Mouse (Mus musculus) midbrain, embryonic 11.5 days (tissue): ENCODE data around the gene Nudt6. TPM values are rescaled to one million over a fixed set of nuclear protein-coding genes. Genes with fewer than 3 reads are reported as not detected.

Experiments used
- ATAC-seq: fragments of 200-750 bp; cut with Nextera tagmentation; 2 replicates; pipeline ENCODE4 v1.8.0; 2017; ENCODE audit warnings: moderate TSS enrichment, moderate library complexity; ENCODE audit not compliant: low FRiP score
- DNase-seq: peaks from one replicate; pipeline ENCODE4 v3.0.0; 2015; ENCODE audit warnings: low spot score; ENCODE audit errors: missing footprints
- H3K27ac ChIP-seq: fragments of 300-500 bp; sonication (generic); 2 replicates; pipeline ENCODE4 v1.5.1; 2014; ENCODE audit warnings: low read depth, low read length
- H3K27me3 ChIP-seq: fragments of 300-500 bp; sonication (generic); 2 replicates; pipeline ENCODE4 v1.6.1; 2014; ENCODE audit warnings: mild to moderate bottlenecking, low read length, moderate library complexity, mixed read lengths; ENCODE audit not compliant: control insufficient read depth, insufficient read depth
- H3K36me3 ChIP-seq: fragments of 300-500 bp; sonication (generic); 2 replicates; pipeline ENCODE4 v1.6.1; 2014; ENCODE audit warnings: mild to moderate bottlenecking, low read length, moderate library complexity, mixed read lengths; ENCODE audit not compliant: control insufficient read depth, insufficient read depth
- H3K4me1 ChIP-seq: fragments of 300-500 bp; sonication (generic); 2 replicates; pipeline ENCODE4 v1.6.1; 2014; ENCODE audit warnings: low read length; ENCODE audit not compliant: control insufficient read depth, insufficient read depth
- H3K4me2 ChIP-seq: fragments of 300-500 bp; sonication (generic); 2 replicates; pipeline ENCODE4 v1.6.1; 2014; ENCODE audit warnings: mild to moderate bottlenecking, moderate library complexity
- H3K4me3 ChIP-seq: fragments of 300-500 bp; sonication (generic); 2 replicates; pipeline ENCODE4 v1.5.1; 2014; ENCODE audit warnings: low read depth, low read length
- H3K9ac ChIP-seq: fragments of 300-500 bp; sonication (generic); 2 replicates; pipeline ENCODE4 v1.6.1; 2014; ENCODE audit warnings: low read length
- H3K9me3 ChIP-seq: fragments of 300-500 bp; sonication (generic); 2 replicates; pipeline ENCODE4 v1.6.1; 2016; ENCODE audit warnings: low read length; ENCODE audit not compliant: control insufficient read depth
- WGBS: fragments of 180-500 bp; shearing (Covaris S2); extraction: QIAGEN DNeasy Blood & Tissue Kit; methylation state at CpG from one replicate; pipeline ENCODE4 v1.1.7; 2014; 5-methylcytosine and 5-hydroxymethylcytosine counted together
- polyA plus RNA-seq: library from polyadenylated mRNA; unstranded; fragments of >200 nt; fragmentation: Nextera tagmentation; extraction: Ambion mirVana; gene quantifications from 2 replicates; pipeline ENCODE4 v1.2.1, GENCODE M21; 2014

The Nudt6 gene
- polyA plus RNA-seq: 3.3 and 3.5 TPM in 2 replicates

DNA sequence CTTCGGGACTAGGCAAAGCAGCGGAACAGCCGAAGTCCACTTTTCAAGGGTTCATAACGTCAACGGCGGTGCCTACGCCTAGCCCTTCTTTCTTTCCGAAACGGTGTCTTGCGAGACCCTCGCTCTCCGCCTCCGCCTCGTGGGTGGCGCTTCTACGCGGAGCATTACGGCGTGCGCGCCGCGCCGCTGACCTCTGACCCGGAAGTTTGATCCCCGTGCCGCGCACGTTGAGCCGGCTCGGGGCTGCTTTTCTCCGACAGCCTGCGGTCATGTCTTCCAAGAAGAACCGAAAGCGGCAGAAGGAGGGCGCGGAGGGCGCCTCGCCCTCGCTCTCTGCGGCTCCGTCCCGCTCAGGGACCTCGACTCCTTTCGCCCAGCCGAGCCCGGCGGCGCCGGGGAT lies at the start of gene Nudt6:
Nudt6 (minus strand) TSS at position 140 of the 400 bp plus-strand sequence.
- ATAC-seq (peak; percentile 87), DNase-seq (peak; percentile 100)
- Histone ChIP-seq H3K4me1 (peaks cover 14% of the 10 kb centered on the region), H3K9ac (peak within 1 kb of the TSS; percentile 71), H3K4me2 (peak within 1 kb of the TSS; percentile 89), H3K4me3 (peak within 1 kb of the TSS; percentile 83), H3K27ac (peak within 1 kb of the TSS; percentile 57), H3K27me3 (no peaks in the 10 kb centered on the region), H3K9me3 (no peaks in the 10 kb centered on the region), H3K36me3 (no peaks in the 10 kb centered on the region)
- under 1% methylated on average over 50 of the region's 50 CpGs for WGBS

DNA sequence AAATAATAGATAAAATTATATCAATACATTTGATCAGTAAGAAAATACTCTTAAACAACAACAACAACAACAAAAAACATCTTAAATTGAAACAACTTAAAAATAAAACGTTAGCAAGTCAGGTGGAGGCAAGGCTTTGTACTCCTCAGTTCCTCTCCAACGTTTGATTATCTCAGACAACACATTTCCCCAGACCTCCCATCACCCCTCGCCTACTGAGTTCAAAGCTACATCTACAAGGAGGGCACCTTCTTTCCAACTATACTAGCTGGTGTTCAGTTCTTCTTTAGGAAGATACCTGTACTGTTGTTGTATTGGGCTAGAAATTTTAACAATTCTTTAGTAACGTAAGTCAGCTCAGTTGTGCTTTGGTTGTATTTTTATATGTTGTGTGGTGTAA lies 49.3 kb upstream of the Nudt6 start:
- Histone ChIP-seq H3K9me3 (no peaks in the 10 kb centered on the region), H3K4me3 (no peak overlapping the region), H3K27me3 (no peaks in the 10 kb centered on the region), H3K36me3 (0 out of 2 replicates have a peak, but pooled peaks cover 3% of the 10 kb centered on the region), H3K4me1 (no peaks in the 10 kb centered on the region), H3K4me2 (no peak overlapping the region), H3K27ac (no peak overlapping the region), H3K9ac (no peak overlapping the region)
- DNase-seq (no peak), ATAC-seq (no peak)
- WGBS: 90% methylated on average over 4 of the region's 4 CpGs

DNA sequence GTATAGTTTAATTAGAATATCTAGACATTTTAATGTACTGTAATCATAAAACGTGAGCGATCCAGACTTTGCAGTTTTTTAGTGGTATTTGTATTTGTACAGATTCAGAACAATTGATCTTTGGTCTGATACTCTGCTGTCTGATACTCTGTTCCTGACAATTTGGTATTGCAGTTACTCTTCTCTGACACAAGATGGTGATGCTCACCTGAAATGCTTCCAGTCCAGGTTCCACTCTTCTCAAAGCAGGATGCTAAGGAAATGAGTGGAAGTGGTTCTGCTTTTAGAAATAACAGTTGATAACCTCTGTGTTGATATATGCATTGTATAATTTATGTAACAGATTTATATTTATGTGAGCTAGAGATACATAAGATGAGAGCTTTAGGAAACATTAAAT lies 48.2 kb upstream of the Nudt6 start:
- no peak for DNase-seq
- Histone ChIP-seq H3K27me3 (no peaks in the 10 kb centered on the region), H3K9me3 (no peaks in the 10 kb centered on the region), H3K4me3 (no peak overlapping the region), H3K27ac (no peak overlapping the region), H3K4me2 (no peak overlapping the region), H3K9ac (no peak overlapping the region), H3K4me1 (no peaks in the 10 kb centered on the region), H3K36me3 (0 out of 2 replicates have a peak, but pooled peaks cover 3% of the 10 kb centered on the region)
- no peak for ATAC-seq
- 90% methylated on average over 2 of the region's 2 CpGs for WGBS

DNA sequence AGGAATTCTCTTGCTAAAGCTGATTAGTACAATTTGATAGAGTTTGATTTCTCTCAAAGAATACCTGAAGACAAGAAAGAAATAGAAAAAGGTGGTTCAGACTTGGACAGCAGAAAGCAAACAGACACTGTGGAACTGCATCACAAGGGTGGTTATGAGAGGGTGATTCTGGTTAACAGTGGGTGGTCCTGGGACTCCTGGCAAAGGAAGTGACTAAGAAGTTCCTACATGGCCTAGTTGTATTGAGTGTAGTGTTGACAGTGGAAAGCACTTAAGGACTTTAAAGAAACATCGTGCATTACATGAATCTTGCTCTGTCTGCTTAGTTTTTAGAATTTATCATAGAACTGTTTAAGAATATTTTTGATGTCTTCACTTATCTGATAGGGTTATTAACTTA lies 36.0 kb upstream of the Nudt6 start:
- ATAC-seq (no peak), DNase-seq (no peak)
- no peak overlapping the region for H3K4me3 ChIP-seq
- 92% methylated on average over 1 of the region's 1 CpGs for whole genome bisulfite sequencing
- H3K4me2 ChIP-seq: no peak overlapping the region
- no peaks in the 10 kb centered on the region; the same call in 1 of the 2 replicates for H3K36me3 ChIP-seq
- H3K9me3 ChIP-seq: no peaks in the 10 kb centered on the region
- no peaks in the 10 kb centered on the region for H3K4me1 ChIP-seq
- H3K27me3 ChIP-seq: no peaks in the 10 kb centered on the region
- no peak overlapping the region for H3K27ac ChIP-seq
- no peak overlapping the region for H3K9ac ChIP-seq

DNA sequence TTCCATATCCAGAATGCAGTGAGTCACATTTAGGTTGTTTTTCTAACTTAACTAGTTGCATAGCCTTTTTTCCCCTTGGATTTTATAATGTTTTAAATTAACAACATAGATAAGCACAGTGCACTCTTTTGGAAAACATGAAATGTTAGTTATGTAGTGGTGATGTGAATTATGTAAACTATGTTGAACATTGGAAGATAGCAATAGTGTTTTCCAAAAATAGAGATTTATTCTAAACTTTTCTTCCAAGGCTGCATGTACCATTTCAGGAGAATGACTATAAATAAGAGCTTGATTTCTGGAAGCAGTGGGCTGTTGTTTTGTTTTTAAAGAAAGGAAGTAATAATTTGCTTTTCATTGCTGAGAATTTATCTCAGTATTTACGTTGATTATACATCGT lies 23.4 kb upstream of the Nudt6 start:
- no peak overlapping the region for H3K4me3 ChIP-seq
- no peaks in the 10 kb centered on the region for H3K36me3 ChIP-seq
- ATAC-seq (no peak), DNase-seq (no peak)
- 96% methylated on average over 2 of the region's 2 CpGs for WGBS
- no peaks in the 10 kb centered on the region for H3K4me1 ChIP-seq
- H3K4me2 ChIP-seq: no peak overlapping the region
- no peaks in the 10 kb centered on the region for H3K9me3 ChIP-seq
- no peaks in the 10 kb centered on the region for H3K27me3 ChIP-seq
- no peak overlapping the region for H3K9ac ChIP-seq
- H3K27ac ChIP-seq: no peak overlapping the region

DNA sequence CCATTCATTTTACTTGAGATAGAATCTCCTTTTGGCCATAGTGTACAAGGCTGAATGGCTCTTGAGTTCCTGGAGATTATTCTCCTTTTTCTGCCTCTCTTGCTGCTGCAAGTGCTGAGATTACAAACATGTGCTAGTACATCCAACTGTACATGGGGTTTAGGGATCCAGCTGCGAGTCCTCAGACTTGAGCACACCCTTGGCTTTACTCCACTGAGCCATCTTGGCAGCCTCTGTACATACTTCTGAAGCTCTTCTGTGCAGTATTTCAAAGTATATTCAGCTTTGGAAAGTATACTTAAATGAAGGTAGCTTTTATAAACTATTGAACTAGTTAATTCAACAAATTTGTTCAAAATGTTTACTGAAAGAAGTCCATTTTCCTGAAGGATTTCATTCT lies 19.8 kb upstream of the Nudt6 start:
- Histone ChIP-seq H3K4me1 (no peaks in the 10 kb centered on the region), H3K27ac (no peak overlapping the region), H3K27me3 (no peaks in the 10 kb centered on the region), H3K4me3 (no peak overlapping the region), H3K36me3 (no peaks in the 10 kb centered on the region), H3K9ac (no peak overlapping the region), H3K9me3 (no peaks in the 10 kb centered on the region), H3K4me2 (no peak overlapping the region)
- no peak for DNase-seq
- 100% methylated on average over 1 of the region's 1 CpGs for WGBS
- ATAC-seq: no peak

DNA sequence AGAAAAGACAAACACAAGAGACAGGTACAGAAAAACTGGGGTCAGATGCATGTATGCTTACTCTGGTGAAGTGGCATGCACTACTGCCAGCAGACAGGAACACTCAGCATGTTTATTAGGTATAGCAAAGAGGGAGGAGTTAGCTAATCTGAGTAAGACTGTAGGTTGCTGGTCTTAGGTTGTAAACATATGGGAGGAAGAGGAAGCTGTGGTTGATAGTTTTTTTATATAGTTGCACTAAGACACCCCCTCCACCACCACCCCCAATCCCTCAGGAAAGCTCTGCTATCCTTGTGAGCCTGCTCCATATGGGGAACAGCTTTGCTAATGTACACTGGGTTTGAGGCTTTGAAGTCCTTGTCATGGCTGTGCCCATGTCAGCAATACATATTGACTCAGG lies 10.3 kb upstream of the Nudt6 start:
- Histone ChIP-seq H3K4me1 (no peaks in the 10 kb centered on the region), H3K27me3 (no peaks in the 10 kb centered on the region), H3K4me3 (no peak overlapping the region), H3K4me2 (no peak overlapping the region), H3K9ac (no peak overlapping the region), H3K9me3 (no peaks in the 10 kb centered on the region), H3K27ac (no peak overlapping the region), H3K36me3 (no peaks in the 10 kb centered on the region)
- no peak for DNase-seq
- no peak for ATAC-seq

DNA sequence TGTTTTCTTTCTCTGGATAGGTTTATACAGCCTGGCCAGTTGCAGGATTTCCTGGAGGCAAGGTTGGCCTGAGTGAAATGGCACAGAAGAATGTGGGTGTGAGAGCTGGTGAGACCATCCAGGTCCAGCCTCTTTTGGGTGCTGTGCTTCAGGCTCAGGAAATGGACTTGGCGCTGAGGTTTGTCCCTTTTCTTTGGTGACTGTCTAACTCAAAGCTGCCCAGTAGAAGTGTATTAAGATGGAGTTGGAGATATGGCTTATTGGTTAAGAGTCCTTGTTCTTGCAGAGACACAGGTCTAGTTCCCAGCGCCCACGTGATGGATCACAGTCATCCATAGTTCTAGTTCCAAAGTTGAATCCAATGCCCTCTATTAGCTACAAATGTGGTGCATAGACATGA lies 6.1 kb upstream of the Nudt6 start:
- no peaks in the 10 kb centered on the region for H3K36me3 ChIP-seq
- H3K27ac ChIP-seq: no peak overlapping the region
- no peak overlapping the region for H3K9ac ChIP-seq
- no peaks in the 10 kb centered on the region for H3K27me3 ChIP-seq
- DNase-seq (no peak), ATAC-seq (no peak)
- no peak overlapping the region for H3K4me2 ChIP-seq
- H3K4me3 ChIP-seq: no peak overlapping the region
- H3K9me3 ChIP-seq: no peaks in the 10 kb centered on the region
- H3K4me1 ChIP-seq: peaks cover 4% of the 10 kb centered on the region
- WGBS: 92% methylated on average over 3 of the region's 3 CpGs

DNA sequence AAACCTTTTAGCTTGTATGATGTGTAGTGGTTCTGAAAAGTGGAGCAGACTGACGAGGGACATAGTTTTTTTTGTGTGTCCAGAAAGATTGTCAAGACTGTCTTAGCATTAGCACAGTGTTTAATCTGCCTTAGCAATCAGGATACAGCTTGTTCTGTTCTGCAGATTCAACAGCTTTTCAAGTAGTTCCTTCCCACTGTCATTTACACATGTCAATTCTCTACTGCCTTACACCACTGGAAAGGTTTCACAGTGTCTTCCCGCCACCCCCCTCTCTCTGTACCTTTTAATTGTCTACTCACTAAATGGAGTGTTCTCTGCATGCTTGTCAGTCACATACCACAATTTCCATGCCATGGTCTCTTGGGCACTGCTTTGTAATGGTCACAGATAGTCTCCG lies 1.2 kb upstream of the Nudt6 start:
- DNase-seq (no peak), ATAC-seq (no peak)
- Histone ChIP-seq H3K4me2 (peak overlapping the region; percentile 89), H3K4me1 (peaks cover 14% of the 10 kb centered on the region), H3K27ac (no peak overlapping the region), H3K27me3 (no peaks in the 10 kb centered on the region), H3K36me3 (no peaks in the 10 kb centered on the region), H3K9ac (peak overlapping the region; percentile 69), H3K4me3 (peak overlapping the region; percentile 83), H3K9me3 (no peaks in the 10 kb centered on the region)
- 13% methylated on average over 3 of the region's 3 CpGs for WGBS

DNA sequence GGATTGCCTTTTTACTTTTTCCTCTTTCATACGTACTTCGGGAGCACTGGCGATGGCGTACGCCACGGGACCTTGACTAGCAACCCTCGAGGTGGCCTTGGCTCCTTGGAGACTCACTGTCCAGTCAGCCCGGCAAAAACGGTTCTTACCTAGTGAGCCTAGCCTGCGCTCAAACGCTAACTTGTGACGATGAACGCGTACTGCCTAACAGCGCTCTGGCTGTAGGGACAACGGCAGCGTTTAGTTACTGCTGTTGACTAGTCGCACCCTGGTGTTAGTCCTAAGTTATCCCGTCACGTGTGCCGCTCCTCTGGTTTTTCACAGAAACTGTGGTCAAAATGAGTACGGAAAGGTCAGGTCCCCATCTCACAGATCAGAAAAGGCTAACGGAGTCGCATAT lies 630 bp upstream of the Nudt6 start:
- WGBS: under 1% methylated on average over 24 of the region's 24 CpGs
- no peak for ATAC-seq
- no peaks in the 10 kb centered on the region for H3K36me3 ChIP-seq
- peak overlapping the region; percentile 69 for H3K9ac ChIP-seq
- H3K4me1 ChIP-seq: peaks cover 14% of the 10 kb centered on the region
- H3K9me3 ChIP-seq: no peaks in the 10 kb centered on the region
- no peaks in the 10 kb centered on the region for H3K27me3 ChIP-seq
- DNase-seq: peak; percentile 91
- peak overlapping the region; percentile 89 for H3K4me2 ChIP-seq
- H3K4me3 ChIP-seq: peak overlapping the region; percentile 83
- H3K27ac ChIP-seq: no peak overlapping the region; the same call in 1 of the 2 replicates
